Mouse (Mus musculus) forebrain, embryonic 12.5 days (tissue): ENCODE measurements at regions not wholly inside any gene's neighbourhood (a gene's known extent, or its start where the extent isn't known, plus 50 kb on each side); places are given as distances from the start of the nearest gene placed in this dataset.

Experiments
- ATAC-seq: fragments of 200-750 bp; cut with Nextera tagmentation; 2 replicates; pipeline ENCODE4 v1.8.0; 2017; ENCODE audit warnings: moderate TSS enrichment; ENCODE audit not compliant: low FRiP score
- H3K27ac ChIP-seq: fragments of 300-500 bp; sonication (generic); 2 replicates; pipeline ENCODE4 v1.5.1; 2016; ENCODE audit warnings: mild to moderate bottlenecking
- H3K27me3 ChIP-seq: fragments of 300-500 bp; sonication (generic); 2 replicates; pipeline ENCODE4 v1.6.1; 2016; ENCODE audit warnings: mild to moderate bottlenecking
- H3K36me3 ChIP-seq: fragments of 300-500 bp; sonication (generic); replicated peaks from 2 replicates; pipeline ENCODE4 v1.6.1; 2016; ENCODE audit warnings: mild to moderate bottlenecking
- H3K4me1 ChIP-seq: fragments of 300-500 bp; sonication (generic); 2 replicates; pipeline ENCODE4 v1.6.1; 2016
- H3K4me2 ChIP-seq: fragments of 300-500 bp; sonication (generic); 2 replicates; pipeline ENCODE4 v1.6.1; 2016; ENCODE audit warnings: mild to moderate bottlenecking, moderate library complexity
- H3K4me3 ChIP-seq: fragments of 300-500 bp; sonication (generic); replicated peaks from 2 replicates; pipeline ENCODE4 v1.5.1; 2016; ENCODE audit warnings: mild to moderate bottlenecking
- H3K9ac ChIP-seq: fragments of 300-500 bp; sonication (generic); 2 replicates; pipeline ENCODE4 v1.6.1; 2016; ENCODE audit warnings: mild to moderate bottlenecking
- H3K9me3 ChIP-seq: fragments of 300-500 bp; sonication (generic); 2 replicates; pipeline ENCODE4 v1.6.1; 2016
- WGBS: fragments of 180-500 bp; shearing (Covaris S2); methylation state at CpG from one replicate; pipeline ENCODE4 v1.1.7; 2016; 5-methylcytosine and 5-hydroxymethylcytosine counted together

GRCm38 (mm10) chr15:18360256-18360655 is 458.5 kb upstream of the Cdh10 start:
- no peak overlapping the region for H3K27ac ChIP-seq
- no peaks in the 10 kb centered on the region for H3K4me1 ChIP-seq
- H3K4me3 ChIP-seq: no peak overlapping the region
- WGBS: 90% methylated on average over 4 of the region's 4 CpGs
- no peaks in the 10 kb centered on the region for H3K9me3 ChIP-seq
- no peak for ATAC-seq
- no peak overlapping the region for H3K4me2 ChIP-seq
- H3K36me3 ChIP-seq: no peaks in the 10 kb centered on the region
- no peaks in the 10 kb centered on the region for H3K27me3 ChIP-seq
- H3K9ac ChIP-seq: no peak overlapping the region

- H3K9me3 ChIP-seq: no peaks in the 10 kb centered on the region
- no peaks in the 10 kb centered on the region for H3K27me3 ChIP-seq
- 0 out of 2 replicates have a peak, but pooled peaks cover 4% of the 10 kb centered on the region for H3K4me1 ChIP-seq
- no peaks in the 10 kb centered on the region for H3K36me3 ChIP-seq
- H3K4me2 ChIP-seq: no peak overlapping the region
- no peak overlapping the region for H3K27ac ChIP-seq
- H3K9ac ChIP-seq: no peak overlapping the region
- ATAC-seq: no peak
- no peak overlapping the region for H3K4me3 ChIP-seq
- WGBS: 61% methylated on average over 2 of the region's 2 CpGs
Observed at GRCm38 (mm10) chr15:18399724-18400123, 419.0 kb upstream of the Cdh10 start.

GRCm38 (mm10) chr15:18400257-18400846 is 418.4 kb upstream of the Cdh10 start:
- H3K27ac ChIP-seq: no peak overlapping the region
- no peaks in the 10 kb centered on the region for H3K27me3 ChIP-seq
- H3K4me1 ChIP-seq: 0 out of 2 replicates have a peak, but pooled peaks cover 4% of the 10 kb centered on the region
- H3K4me2 ChIP-seq: no peak overlapping the region
- H3K36me3 ChIP-seq: no peaks in the 10 kb centered on the region
- WGBS: 36% methylated on average over 3 of the region's 3 CpGs
- H3K9me3 ChIP-seq: no peaks in the 10 kb centered on the region
- H3K4me3 ChIP-seq: no peak overlapping the region
- ATAC-seq: peak; percentile 53; the same call in 1 of the 2 replicates
- no peak overlapping the region for H3K9ac ChIP-seq

GRCm38 (mm10) chr15:18432705-18433104 is 386.0 kb upstream of the Cdh10 start:
- Histone ChIP-seq H3K4me1 (no peaks in the 10 kb centered on the region), H3K4me3 (no peak overlapping the region), H3K9me3 (no peaks in the 10 kb centered on the region), H3K9ac (no peak overlapping the region), H3K36me3 (no peaks in the 10 kb centered on the region), H3K27ac (no peak overlapping the region), H3K4me2 (no peak overlapping the region), H3K27me3 (no peaks in the 10 kb centered on the region)
- no peak for ATAC-seq
- 91% methylated on average over 5 of the region's 5 CpGs for WGBS

GRCm38 (mm10) chr15:18453801-18454200 is 364.9 kb upstream of the Cdh10 start:
- Histone ChIP-seq H3K9ac (no peak overlapping the region), H3K4me1 (no peaks in the 10 kb centered on the region), H3K4me2 (no peak overlapping the region), H3K36me3 (no peaks in the 10 kb centered on the region), H3K27ac (no peak overlapping the region), H3K27me3 (no peaks in the 10 kb centered on the region), H3K4me3 (no peak overlapping the region), H3K9me3 (no peaks in the 10 kb centered on the region)
- no peak for ATAC-seq

GRCm38 (mm10) chr15:18482385-18482784 is 336.4 kb upstream of the Cdh10 start:
- ATAC-seq: no peak
- 74% methylated on average over 4 of the region's 4 CpGs for WGBS
- H3K27me3 ChIP-seq: no peaks in the 10 kb centered on the region
- H3K4me3 ChIP-seq: no peak overlapping the region
- no peaks in the 10 kb centered on the region for H3K9me3 ChIP-seq
- no peak overlapping the region for H3K9ac ChIP-seq
- H3K36me3 ChIP-seq: no peaks in the 10 kb centered on the region
- H3K27ac ChIP-seq: no peak overlapping the region
- no peak overlapping the region for H3K4me2 ChIP-seq
- H3K4me1 ChIP-seq: no peaks in the 10 kb centered on the region

GRCm38 (mm10) chr15:18511606-18512005 is 307.1 kb upstream of the Cdh10 start:
- Histone ChIP-seq H3K36me3 (no peaks in the 10 kb centered on the region), H3K9ac (no peak overlapping the region), H3K9me3 (no peaks in the 10 kb centered on the region), H3K4me1 (no peaks in the 10 kb centered on the region), H3K27ac (no peak overlapping the region), H3K4me3 (no peak overlapping the region), H3K27me3 (no peaks in the 10 kb centered on the region), H3K4me2 (no peak overlapping the region)
- no peak for ATAC-seq
- 90% methylated on average over 1 of the region's 1 CpGs for WGBS

GRCm38 (mm10) chr15:18517701-18518100 is 301.0 kb upstream of the Cdh10 start:
- H3K4me3 ChIP-seq: no peak overlapping the region
- no peaks in the 10 kb centered on the region for H3K27me3 ChIP-seq
- no peak overlapping the region for H3K27ac ChIP-seq
- H3K4me2 ChIP-seq: no peak overlapping the region
- H3K9ac ChIP-seq: no peak overlapping the region
- H3K36me3 ChIP-seq: no peaks in the 10 kb centered on the region
- ATAC-seq: no peak
- H3K9me3 ChIP-seq: no peaks in the 10 kb centered on the region
- 73% methylated on average over 2 of the region's 2 CpGs for WGBS
- no peaks in the 10 kb centered on the region for H3K4me1 ChIP-seq

GRCm38 (mm10) chr15:18556457-18556856 is 262.3 kb upstream of the Cdh10 start:
- 60% methylated on average over 1 of the region's 1 CpGs for WGBS
- no peak for ATAC-seq

More at GRCm38 (mm10) chr15:18556457-18556856, 262.3 kb upstream of the Cdh10 start:
- H3K9me3 ChIP-seq: no peaks in the 10 kb centered on the region
- no peak overlapping the region for H3K4me2 ChIP-seq
- H3K4me3 ChIP-seq: no peak overlapping the region
- H3K9ac ChIP-seq: no peak overlapping the region
- no peaks in the 10 kb centered on the region for H3K4me1 ChIP-seq
- H3K36me3 ChIP-seq: no peaks in the 10 kb centered on the region
- no peaks in the 10 kb centered on the region for H3K27me3 ChIP-seq
- no peak overlapping the region for H3K27ac ChIP-seq
